Mouse (Mus musculus) adrenal gland, postnatal 4 days (tissue): ENCODE results near the gene Olfr106-ps. TPM values are rescaled to one million over a fixed set of nuclear protein-coding genes. Genes with fewer than 3 reads are reported as not detected.

Source experiments
- DNase-seq, 2 experiments: peaks; one replicate each; pipeline ENCODE4 v3.0.0; 2021 to 2022; ENCODE audit warnings: low spot score in 2 of 2, mixed read lengths in 2 of 2
- long read RNA-seq, 2 experiments: library from polyadenylated mRNA; stranded (forward); transcript quantifications; one replicate each; pipeline ENCODE4 v2.0.0; 2021
- total RNA-seq, 2 experiments: library from RNA; stranded (reverse); gene quantifications; 2 replicates each; pipeline ENCODE4 v1.2.3; 2021

Olfr106-ps gene
- total RNA-seq = not detected
- long read RNA-seq, experiment 1 = 0 reads
- long read RNA-seq, experiment 2 = 0 reads

GRCm38 (mm10) chr17:37390093-37390492, at the start of gene Olfr106-ps:
Gene Olfr106-ps, plus strand, starts transcription at chr17:37390393.
- no peak for DNase-seq

GRCm38 (mm10) chr17:37359282-37359681, 30.9 kb upstream of the Olfr106-ps start, which contains the start of gene Olfr104-ps:
Gene Olfr104-ps, plus strand, starts transcription at chr17:37359582.
- no peak for DNase-seq

- DNase-seq = no peak
Measured at GRCm38 (mm10) chr17:37378733-37379132, 11.5 kb upstream of the Olfr106-ps start, which contains the start of gene Olfr105-ps. Gene Olfr105-ps, plus strand, starts transcription at chr17:37379033.

GRCm38 (mm10) chr17:37398926-37399325, 8.7 kb downstream of the Olfr106-ps start, which contains the start of gene Olfr107:
Gene Olfr107, plus strand, starts transcription at chr17:37399226.
- no peak for DNase-seq

- no peak for DNase-seq
Measured at GRCm38 (mm10) chr17:37413380-37413779, 23.2 kb downstream of the Olfr106-ps start.

GRCm38 (mm10) chr17:37445180-37445579, 55.0 kb downstream of the Olfr106-ps start, which contains the start of gene Olfr108:
Gene Olfr108, plus strand, starts transcription at chr17:37445480.
- no peak for DNase-seq

Other genes with a start within 250 kb of the Olfr106-ps start
- not detected for gene Olfr93, start 228.9 kb upstream of the Olfr106-ps start, total RNA-seq
- gene Ubd, start 196.5 kb upstream of the Olfr106-ps start, total RNA-seq = not detected
- gene Olfr94, start 189.4 kb upstream of the Olfr106-ps start, total RNA-seq = not detected
- not detected for gene Olfr95, start 177.3 kb upstream of the Olfr106-ps start, total RNA-seq
- not detected for gene Olfr96, start 170.2 kb upstream of the Olfr106-ps start, total RNA-seq
- not detected for gene Olfr97, start 153.1 kb upstream of the Olfr106-ps start, total RNA-seq
- gene Olfr98, start 126.6 kb upstream of the Olfr106-ps start, total RNA-seq = not detected
- 1 to 10 TPM; 4.3 to 5.6 TPM for gene H2-M3, start 120.2 kb upstream of the Olfr106-ps start, total RNA-seq
- not detected for gene Olfr99, start 106.9 kb upstream of the Olfr106-ps start, total RNA-seq
- gene Olfr101, start 86.1 kb upstream of the Olfr106-ps start, total RNA-seq = not detected
- not detected for gene Olfr102, start 73.3 kb upstream of the Olfr106-ps start, total RNA-seq
- not detected for gene Olfr103, start 50.7 kb upstream of the Olfr106-ps start, total RNA-seq
- gene Olfr104-ps, start 30.8 kb upstream of the Olfr106-ps start, total RNA-seq = not detected
- not detected for gene Olfr105-ps, start 11.4 kb upstream of the Olfr106-ps start, total RNA-seq
- not detected for gene Olfr107, start 8.8 kb downstream of the Olfr106-ps start, total RNA-seq
- not detected for gene Olfr108, start 55.1 kb downstream of the Olfr106-ps start, total RNA-seq
- gene Olfr109, start 68.5 kb downstream of the Olfr106-ps start, total RNA-seq = not detected
- gene H2-M2, start 93.2 kb downstream of the Olfr106-ps start, total RNA-seq = under 1 TPM in 1 of 2 experiments, not detected in 1; 0.20 TPM
- not detected for gene Olfr110, start 102.1 kb downstream of the Olfr106-ps start, total RNA-seq
- not detected for gene Olfr111, start 117.6 kb downstream of the Olfr106-ps start, total RNA-seq
- not detected for gene Olfr112, start 179.1 kb downstream of the Olfr106-ps start, total RNA-seq
- not detected for gene Olfr113, start 187.3 kb downstream of the Olfr106-ps start, total RNA-seq
- gene Olfr114, start 202.3 kb downstream of the Olfr106-ps start, total RNA-seq = not detected
- gene Olfr115, start 236.7 kb downstream of the Olfr106-ps start, total RNA-seq = not detected
- gene Olfr116, start 236.8 kb downstream of the Olfr106-ps start, total RNA-seq = not detected